Mouse (Mus musculus): ENCODE data around the gene Vmn2r13. TPM values are rescaled to one million over a fixed set of nuclear protein-coding genes. Genes with fewer than 3 reads are reported as not detected.
A peak's percentile ranks its signal among the peaks of the same experiment; 100 is the strongest.
"Not testable (repeated sequence)": the region's sequence is repeated elsewhere in the genome, so short reads cannot be mapped to it uniquely, and the experiment has no call there.

Vmn2r13 gene
- not detected for total RNA-seq (2021)
- long read RNA-seq, experiment 1 = 0 reads
- long read RNA-seq, experiment 2 = 0 reads

- DNase-seq = not testable (repeated sequence)
Measured at GRCm38 (mm10) chr5:109192099-109192498, at the start of gene Vmn2r13. TSS of gene Vmn2r13 (minus strand) at chr5:109192199.

GRCm38 (mm10) chr5:109224608-109225007, 32.6 kb upstream of the Vmn2r13 start, which contains the start of gene Vmn2r14:
TSS of gene Vmn2r14 (minus strand) at chr5:109224708.
- DNase-seq = no peak

- DNase-seq = peak in 1 of 2 experiments; percentile 19
Measured at GRCm38 (mm10) chr5:109166851-109167250, 25.1 kb downstream of the Vmn2r13 start.

GRCm38 (mm10) chr5:109160121-109160520, 31.9 kb downstream of the Vmn2r13 start:
- DNase-seq = no peak

- not testable (repeated sequence) for DNase-seq
Measured at GRCm38 (mm10) chr5:109159576-109159975, 32.4 kb downstream of the Vmn2r13 start.

- not testable (repeated sequence) for DNase-seq
Measured at GRCm38 (mm10) chr5:109158488-109159485, 33.2 kb downstream of the Vmn2r13 start.

GRCm38 (mm10) chr5:109139546-109139945, 52.5 kb downstream of the Vmn2r13 start:
- no peak for DNase-seq

- DNase-seq = no peak
Measured at GRCm38 (mm10) chr5:109136731-109137130, 55.3 kb downstream of the Vmn2r13 start.

Other genes with a start within 250 kb of the Vmn2r13 start
- not detected for gene Vmn2r10, start 185.7 kb downstream of the Vmn2r13 start, total RNA-seq (2021)
- gene Vmn2r11, start 132.6 kb downstream of the Vmn2r13 start, total RNA-seq (2021) = not detected
- not detected for gene Vmn2r12, start 94.2 kb downstream of the Vmn2r13 start, total RNA-seq (2021)
- not detected for gene Vmn2r14, start 32.5 kb upstream of the Vmn2r13 start, total RNA-seq (2021)
- not detected for gene Vmn2r15, start 105.4 kb upstream of the Vmn2r13 start, total RNA-seq (2021)
- gene Vmn2r16, start 138.0 kb upstream of the Vmn2r13 start, total RNA-seq (2021) = not detected
- gene Vmn2r17, start 227.5 kb upstream of the Vmn2r13 start, total RNA-seq (2021) = not detected

Data from heart, adult 18-20 months (tissue).